Mouse (Mus musculus) subcutaneous adipose tissue, adult 2 months (tissue): Measurements from ENCODE around the gene Spred1. TPM values are rescaled to one million over a fixed set of nuclear protein-coding genes. Genes with fewer than 3 reads are reported as not detected.

ENCODE experiments used
- polyA plus RNA-seq: library from polyadenylated mRNA; depleted of rRNA; stranded (reverse); fragments of >200 nt; gene quantifications from 2 replicates; pipeline ENCODE4 v1.2.3, GENCODE M21; 2012; ENCODE audit warnings: low replicate concordance; rRNA removed

Spred1 gene
- polyA plus RNA-seq: 4.2 and 7.9 TPM in 2 replicates

DNA sequence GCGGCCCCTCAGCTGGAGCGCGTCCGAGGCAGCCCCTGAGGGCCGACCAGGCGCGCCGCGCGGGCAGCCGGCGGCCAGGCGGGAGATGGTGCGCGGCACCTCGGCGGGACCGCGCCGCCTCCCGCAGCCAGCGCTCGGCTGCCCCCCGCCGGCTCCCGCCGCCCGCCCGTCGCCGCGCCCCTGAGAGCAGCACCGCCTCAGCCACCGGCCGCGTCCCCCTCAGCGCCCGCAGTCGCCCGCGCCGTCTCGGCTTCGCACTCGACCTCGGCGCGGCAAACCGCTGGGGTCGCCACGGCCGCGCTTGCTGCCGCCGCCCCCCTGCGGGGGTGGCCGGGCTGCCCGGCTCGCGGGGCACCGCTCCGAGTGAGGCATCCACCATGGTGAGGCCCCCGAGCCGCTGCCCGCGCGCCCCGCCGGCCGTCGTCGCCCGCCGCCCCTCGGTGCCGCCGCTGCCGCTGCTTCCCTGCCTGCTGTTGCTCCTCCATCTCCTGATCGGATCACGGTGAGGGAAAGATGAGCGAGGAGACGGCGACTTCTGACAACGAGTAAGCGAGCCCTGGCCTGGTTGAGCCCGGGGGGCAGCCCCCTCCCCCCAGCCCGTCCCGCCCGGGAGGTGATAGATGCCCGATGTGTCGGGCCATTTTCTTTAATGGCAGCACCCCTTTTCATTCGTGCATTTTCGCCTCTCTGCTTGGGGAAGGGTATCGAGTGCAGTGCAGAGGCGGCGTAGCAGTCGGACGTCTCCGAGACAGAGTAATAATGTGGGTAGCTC, at the start of gene Spred1:
TSS of gene Spred1 (plus strand) at position 163 of the 772 bp plus-strand sequence.

Other genes starting within 250 kb of the Spred1 start
- gene Tmco5, start 242.7 kb upstream of the Spred1 start, polyA plus RNA-seq: not detected in 2 replicates
- 4.0 and 8.0 TPM in 2 replicates for gene Fam98b, start 128.4 kb downstream of the Spred1 start, polyA plus RNA-seq
- 0.67 and 2.1 TPM in 2 replicates for gene Rasgrp1, start 221.6 kb downstream of the Spred1 start, polyA plus RNA-seq